Mouse (Mus musculus) kidney, adult 2 months (tissue): Measurements from ENCODE around the gene Gss.

Experiments used
- CTCF ChIP-seq: fragments of 200-500 bp; conservative IDR thresholded peaks from 2 replicates; pipeline ENCODE4 v1.5.1; 2011; ENCODE audit warnings: low read depth, mild to moderate bottlenecking, control low read depth, low read length, moderate library complexity, mixed read lengths; ENCODE audit not compliant: insufficient read depth, insufficient read length
- POLR2A ChIP-seq: fragments of 200-500 bp; IDR thresholded peaks from one replicate; pipeline ENCODE4 v1.6.1; 2011; ENCODE audit warnings: low read depth, low read length, control low read depth

GRCm38 (mm10) chr2:155628519-155628918, 35.9 kb upstream of the Gss start:
- TF ChIP-seq POLR2A (no peak), CTCF (no peak)
